Mouse (Mus musculus) liver, adult 2 months (tissue): Measurements from ENCODE around the gene Tmem169.

Experiments
- CTCF ChIP-seq: fragments of 200-500 bp; IDR thresholded peaks from 2 replicates; pipeline ENCODE4 v1.5.1; 2011; ENCODE audit warnings: low read depth, low read length, control low read depth
- POLR2A ChIP-seq: fragments of 200-500 bp; IDR thresholded peaks from 2 replicates; pipeline ENCODE4 v1.6.1; 2011; ENCODE audit warnings: low read length, control low read depth; ENCODE audit not compliant: insufficient read depth; ENCODE audit errors: extremely low read depth

DNA sequence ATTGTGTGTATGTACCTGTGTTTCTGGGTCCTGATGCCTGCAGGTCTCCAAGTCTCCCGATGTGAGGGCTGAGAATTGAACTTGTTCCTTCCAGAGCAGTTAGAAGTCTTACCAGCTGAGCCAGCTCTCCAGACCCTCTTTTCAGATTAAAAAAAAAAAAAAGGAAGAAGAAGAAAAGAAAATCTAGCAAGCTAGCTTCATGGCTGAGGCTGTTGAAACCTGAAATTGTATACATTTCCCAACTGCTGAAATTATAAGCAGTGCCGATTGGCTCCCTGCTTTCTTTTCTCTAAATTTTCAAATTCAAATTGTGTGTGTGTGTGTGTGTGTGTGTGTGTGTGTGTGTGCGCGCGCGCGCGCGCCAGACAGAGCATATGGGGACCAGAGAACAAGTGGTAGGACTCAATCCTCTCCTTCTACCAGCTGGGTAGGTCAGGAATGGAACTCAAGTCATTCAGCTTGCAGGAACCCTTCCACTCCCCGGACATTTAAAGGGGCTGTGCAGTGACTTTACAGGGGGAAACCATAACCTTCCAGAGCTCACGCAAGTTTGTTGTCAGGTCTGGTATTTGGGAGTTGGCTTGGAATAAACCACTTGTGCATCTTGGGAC lies 30.2 kb upstream of the Tmem169 start:
- no peak for TF ChIP-seq CTCF
- no peak for TF ChIP-seq POLR2A
